Mouse (Mus musculus) gastrocnemius, postnatal 14 days (tissue): ENCODE data around the gene Syn3. TPM values are rescaled to one million over a fixed set of nuclear protein-coding genes. Genes with fewer than 3 reads are reported as not detected.
A peak's percentile ranks its signal among the peaks of the same experiment; 100 is the strongest.

Source experiments
- DNase-seq: peaks from one replicate; pipeline ENCODE4 v3.0.0; 2021; ENCODE audit warnings: mixed read lengths
- intact Hi-C: fragments of 180-260 bp; cut with DNase I; formaldehyde crosslinking; loops from one replicate; pipeline ENCODE4 v1.15.1; 2025; ENCODE audit warnings: low total_unique reads
- total RNA-seq, 2 experiments: library from RNA; stranded (reverse); gene quantifications; 2 replicates each; pipeline ENCODE4 v1.2.3; 2021

Gene Syn3
- total RNA-seq, 2 experiments from 2014 or later, result 0.13 to 0.27 TPM

- DNase-seq, result no peak
- intact Hi-C loops, result no loop called here
Measured at GRCm38 (mm10) chr10:86328691-86329090, 170.0 kb downstream of the Syn3 start.

GRCm38 (mm10) chr10:86328143-86328542, 170.6 kb downstream of the Syn3 start:
- DNase-seq, result no peak
- intact Hi-C loops, result no loop called here

- intact Hi-C loops, result no loop called here
- no peak for DNase-seq
Measured at GRCm38 (mm10) chr10:86325272-86325671, 173.4 kb downstream of the Syn3 start.

GRCm38 (mm10) chr10:86323275-86323994, 175.3 kb downstream of the Syn3 start:
- intact Hi-C loops, result no loop called here
- DNase-seq, result no peak

GRCm38 (mm10) chr10:86322006-86322405, 176.7 kb downstream of the Syn3 start:
- DNase-seq, result no peak
- intact Hi-C loops, result no loop called here

- DNase-seq, result peak; percentile 76
- intact Hi-C loops, result no loop called here
Measured at GRCm38 (mm10) chr10:86321194-86321593, 177.5 kb downstream of the Syn3 start.

- no peak for DNase-seq
- intact Hi-C loops, result no loop called here
Measured at GRCm38 (mm10) chr10:86320204-86320603, 178.5 kb downstream of the Syn3 start.

- intact Hi-C loops, result no loop called here
- no peak for DNase-seq
Measured at GRCm38 (mm10) chr10:86319526-86319925, 179.2 kb downstream of the Syn3 start.

- no peak for DNase-seq
- intact Hi-C loops, result no loop called here
Measured at GRCm38 (mm10) chr10:86318552-86319140, 180.1 kb downstream of the Syn3 start.

- intact Hi-C loops, result no loop called here
- no peak for DNase-seq
Measured at GRCm38 (mm10) chr10:86317633-86318032, 181.1 kb downstream of the Syn3 start.

GRCm38 (mm10) chr10:86315513-86315912, 183.2 kb downstream of the Syn3 start:
- DNase-seq, result peak; percentile 70

GRCm38 (mm10) chr10:86313448-86313847, 185.2 kb downstream of the Syn3 start:
- intact Hi-C loops, result no loop called here
- DNase-seq, result no peak

More at GRCm38 (mm10) chr10:86315513-86315912, 183.2 kb downstream of the Syn3 start:
- intact Hi-C loops, result no loop called here

- no peak for DNase-seq
- intact Hi-C loops, result no loop called here
Measured at GRCm38 (mm10) chr10:86312976-86313375, 185.7 kb downstream of the Syn3 start.

GRCm38 (mm10) chr10:86310527-86310926, 188.2 kb downstream of the Syn3 start:
- intact Hi-C loops, result no loop called here
- DNase-seq, result peak; percentile 38

GRCm38 (mm10) chr10:86307235-86307634, 191.5 kb downstream of the Syn3 start:
- intact Hi-C loops, result loop anchor here (5.0 kb wide), 1 partner anchor 35 kb away; no protein-coding TSS in a partner anchor
- peak; percentile 38 for DNase-seq

- DNase-seq, result no peak
- intact Hi-C loops, result loop anchor here (5.0 kb wide), 1 partner anchor 148 kb away; no protein-coding TSS in a partner anchor
Measured at GRCm38 (mm10) chr10:86304583-86304982, 194.1 kb downstream of the Syn3 start.

- DNase-seq, result no peak
- intact Hi-C loops, result loop anchor here (5.0 kb wide), 1 partner anchor 149 kb away; no protein-coding TSS in a partner anchor
Measured at GRCm38 (mm10) chr10:86303495-86303876, 195.2 kb downstream of the Syn3 start.

GRCm38 (mm10) chr10:86302761-86303494, 195.8 kb downstream of the Syn3 start:
- intact Hi-C loops, result loop anchor here (5.0 kb wide), 1 partner anchor 149 kb away; no protein-coding TSS in a partner anchor

GRCm38 (mm10) chr10:86302318-86302648, 196.4 kb downstream of the Syn3 start:
- no peak for DNase-seq
- intact Hi-C loops, result loop anchor here (5.0 kb wide), 1 partner anchor 150 kb away; no protein-coding TSS in a partner anchor

More at GRCm38 (mm10) chr10:86302761-86303494, 195.8 kb downstream of the Syn3 start:
- DNase-seq, result peak; percentile 81
